Mouse (Mus musculus) layer of hippocampus, adult 9-10 months (tissue): ENCODE results near the gene Mgll.

Source experiments
- DNase-seq: peaks from one replicate; pipeline ENCODE4 v3.0.0; 2022; ENCODE audit warnings: low spot score

Gene Mgll

DNA sequence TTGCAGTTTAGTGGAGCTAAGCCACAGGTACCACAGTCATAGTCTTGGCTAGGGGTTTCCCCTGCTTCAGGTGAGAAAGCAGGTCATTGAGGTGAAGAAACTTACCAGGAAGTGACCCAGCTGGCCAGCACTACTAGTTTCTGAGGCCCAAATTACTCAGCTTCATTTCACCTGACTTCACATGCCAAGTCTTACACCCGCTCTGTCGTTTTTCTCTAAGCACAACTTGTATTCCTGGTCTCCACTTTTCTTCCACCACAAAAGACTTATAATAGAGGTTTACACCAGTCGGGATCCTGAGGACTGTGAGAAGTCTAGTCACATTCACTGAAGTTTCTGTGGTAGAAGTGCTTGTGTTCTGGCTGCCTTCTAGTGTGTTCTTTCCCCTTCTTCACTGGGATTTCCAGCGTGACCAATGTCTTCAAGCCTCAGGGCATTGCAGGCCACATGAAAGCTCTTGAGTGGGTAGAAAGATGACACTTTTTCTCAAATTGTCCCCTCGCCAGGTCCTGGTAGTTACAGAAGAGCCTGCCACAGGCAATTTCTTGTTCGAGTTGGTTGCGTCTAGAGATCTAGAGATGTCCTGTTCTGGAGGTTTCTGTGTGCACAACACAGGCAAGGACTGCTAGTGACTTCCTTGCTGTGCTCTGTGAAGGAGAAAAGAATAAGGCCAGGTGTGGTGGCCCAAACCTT lies 6.0 kb upstream of the Mgll start:
- no peak for DNase-seq

DNA sequence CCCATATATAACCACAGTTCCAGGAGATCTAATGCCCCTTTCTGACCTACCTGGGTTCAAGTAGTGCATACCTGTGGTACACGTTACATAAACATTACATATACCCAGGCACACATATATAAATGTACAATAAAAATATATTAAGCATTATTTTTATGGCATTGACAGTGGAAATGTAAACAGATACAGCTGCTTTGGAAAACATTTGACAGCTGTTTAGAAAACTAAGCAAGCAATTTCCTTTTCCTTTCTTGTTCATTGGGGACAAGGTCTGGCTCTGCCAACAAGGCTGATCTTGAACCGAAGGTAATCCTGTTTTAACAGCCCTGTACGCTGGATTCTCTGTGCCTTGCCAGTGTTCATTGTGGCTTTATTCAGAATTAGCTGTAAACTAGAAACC lies 3.2 kb upstream of the Mgll start:
- no peak for DNase-seq

DNA sequence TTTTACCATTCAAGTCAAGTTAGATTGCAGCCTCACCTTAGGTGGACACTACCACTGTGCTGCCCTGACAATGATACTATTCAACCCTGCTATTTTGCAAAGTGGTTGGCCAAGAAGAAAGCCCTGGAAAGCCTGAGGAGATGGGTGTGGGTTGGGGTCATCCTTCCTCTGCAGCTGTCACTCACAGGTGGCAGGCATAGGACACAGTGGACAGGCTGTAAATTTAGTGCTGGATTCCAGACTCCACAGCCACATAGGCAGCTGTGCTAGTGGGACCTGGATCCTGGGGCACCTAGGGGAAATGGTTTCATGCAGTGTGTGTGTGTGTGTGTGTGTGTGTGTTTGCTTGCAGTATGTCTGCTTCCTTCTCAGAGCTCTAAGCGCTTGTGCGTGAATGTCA lies 1.3 kb upstream of the Mgll start:
- DNase-seq: no peak

DNA sequence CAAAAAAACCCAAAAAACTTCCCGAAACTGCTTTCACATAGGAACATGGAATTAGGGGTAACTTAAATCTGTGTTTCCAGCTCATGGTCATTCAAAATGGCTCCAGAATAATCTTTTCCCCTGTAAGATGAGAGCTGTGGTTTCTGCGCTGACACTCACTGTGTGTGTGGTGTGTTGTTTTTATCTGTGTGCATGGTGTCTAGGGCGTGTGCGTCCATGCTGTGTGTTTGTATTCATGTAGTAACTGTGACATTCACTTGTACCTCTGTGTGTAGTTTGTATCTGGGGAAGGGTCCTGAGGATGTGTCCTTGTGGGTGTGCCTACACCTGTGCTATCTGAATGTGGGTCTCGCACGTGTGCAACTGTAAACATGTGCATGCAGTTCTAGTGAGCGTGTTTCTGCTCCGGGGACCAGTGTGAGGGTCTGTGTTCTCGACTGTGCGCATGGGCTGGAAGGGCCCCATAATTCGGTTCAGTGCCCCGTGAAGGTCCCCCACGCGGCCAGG lies 353 bp upstream of the Mgll start:
- DNase-seq: no peak

DNA sequence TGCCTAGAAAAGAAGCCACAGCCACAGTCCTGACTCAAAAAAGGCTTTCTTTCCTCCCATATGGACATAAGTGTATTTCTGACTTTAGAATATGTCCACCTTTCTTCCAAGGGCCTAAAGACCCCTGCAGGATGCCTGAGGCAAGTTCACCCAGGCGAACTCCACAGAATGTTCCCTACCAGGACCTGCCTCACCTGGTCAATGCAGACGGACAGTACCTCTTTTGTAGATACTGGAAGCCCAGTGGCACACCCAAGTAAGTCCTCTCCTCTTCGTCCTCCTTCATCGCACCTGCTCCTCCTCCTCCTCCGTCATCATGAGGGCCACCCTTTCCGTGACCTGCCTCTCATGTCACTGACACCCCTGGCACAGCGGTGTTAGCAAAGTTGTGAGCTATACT lies 1.4 kb downstream of the Mgll start:
- no peak for DNase-seq

DNA sequence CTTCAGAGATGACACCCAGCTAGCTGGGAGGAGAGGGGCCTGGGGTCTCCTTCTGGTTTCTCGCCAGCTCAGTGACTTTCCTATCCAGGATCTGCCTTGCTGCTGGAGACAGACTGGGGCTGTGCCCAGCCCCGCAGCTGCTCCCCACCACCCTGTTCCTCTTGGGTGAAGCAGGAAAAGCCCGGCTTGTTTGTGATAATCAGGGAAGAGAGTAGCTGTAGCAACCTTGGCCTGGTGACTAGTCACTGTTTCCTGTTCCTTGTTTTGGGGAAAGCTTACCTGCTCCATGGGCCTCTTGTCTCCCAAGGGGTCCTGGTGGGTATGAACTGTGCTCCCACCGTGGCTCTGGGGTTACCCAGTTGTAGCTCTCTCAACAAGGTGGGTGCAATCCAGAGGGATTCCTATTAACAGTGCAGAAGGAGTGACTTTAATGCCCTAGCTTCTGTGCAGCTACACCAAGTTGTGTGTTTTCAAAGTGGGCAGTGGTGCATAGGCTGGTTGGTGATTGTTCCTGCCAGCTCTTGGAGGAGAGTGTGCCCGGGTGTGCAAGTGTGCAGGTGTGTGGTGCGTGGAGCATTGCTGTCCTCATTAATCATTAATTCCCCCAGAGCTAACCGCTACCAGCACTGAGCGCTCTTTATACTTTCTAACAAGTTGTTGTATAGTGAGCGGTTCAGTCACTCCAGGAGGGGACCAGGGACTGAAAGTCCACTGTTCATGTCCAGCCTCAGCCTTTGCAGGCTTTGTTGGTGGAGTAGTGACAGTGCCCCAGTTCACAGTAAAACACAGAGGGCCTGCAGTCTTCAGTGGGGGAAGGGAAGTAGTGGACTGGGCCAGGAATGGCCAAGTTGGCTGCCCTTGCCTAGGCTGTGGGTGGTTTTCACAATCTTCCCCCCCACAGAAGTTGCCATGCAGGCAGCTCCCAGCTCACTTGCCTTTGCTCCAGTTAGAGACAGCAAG lies 2.3 kb downstream of the Mgll start:
- DNase-seq: peak; percentile 30

DNA sequence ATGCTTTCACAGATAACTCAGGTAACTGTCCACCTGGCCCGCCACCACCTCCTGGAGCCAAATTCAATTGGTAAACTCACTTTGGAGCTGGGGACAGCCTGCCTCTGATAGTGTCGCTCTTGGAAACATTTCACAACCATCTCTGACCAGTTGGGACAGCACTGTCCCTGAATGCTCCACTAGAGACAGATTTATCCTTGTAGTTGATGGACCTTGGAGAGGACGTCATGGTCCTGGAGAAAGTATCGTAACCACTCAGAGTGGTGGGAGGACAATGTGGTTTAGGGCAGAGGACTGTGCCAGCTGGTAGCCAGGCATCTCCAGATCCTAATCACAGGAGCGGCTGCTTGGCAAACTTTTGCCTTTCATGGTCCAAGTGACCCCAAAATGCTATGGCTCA lies 3.3 kb downstream of the Mgll start:
- no peak for DNase-seq

DNA sequence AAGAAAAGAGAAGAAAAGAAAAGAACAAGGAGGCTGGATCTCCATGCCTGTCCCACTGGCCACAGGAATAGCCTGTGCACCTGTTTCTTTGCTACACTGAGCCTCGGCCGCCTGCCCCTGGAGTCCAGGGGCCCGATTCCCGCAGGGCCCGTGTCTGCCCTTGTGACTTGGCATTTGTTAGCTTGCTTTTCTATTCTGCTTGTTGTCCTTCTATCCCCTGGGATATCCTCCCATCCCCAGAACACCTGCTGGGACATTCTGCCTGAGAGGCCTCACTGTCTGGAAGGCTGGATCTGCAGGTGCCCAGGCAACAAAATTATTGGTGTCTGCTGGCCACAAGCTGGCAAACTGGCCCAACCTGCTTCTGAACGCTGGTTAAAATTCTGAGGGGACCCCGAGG lies 3.8 kb downstream of the Mgll start:
- no peak for DNase-seq

DNA sequence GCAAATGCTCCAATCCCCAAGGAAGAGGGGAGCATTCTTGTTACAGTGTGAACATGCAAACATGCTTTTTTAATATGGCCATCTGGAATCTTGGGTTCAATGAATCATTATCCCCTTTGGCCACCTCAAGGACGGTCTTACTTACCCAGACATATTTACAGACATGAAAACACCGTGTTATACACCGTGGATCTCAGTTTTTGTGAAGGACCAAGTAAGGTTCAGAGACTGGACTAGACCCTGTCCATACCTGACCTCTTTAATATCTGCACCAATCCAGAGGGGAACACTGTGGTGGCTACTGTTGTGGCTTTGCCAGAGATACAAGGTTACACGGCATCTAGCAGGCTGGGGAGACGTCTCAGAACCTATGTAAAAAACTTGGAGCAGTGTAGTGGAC lies 4.3 kb downstream of the Mgll start:
- DNase-seq: no peak

DNA sequence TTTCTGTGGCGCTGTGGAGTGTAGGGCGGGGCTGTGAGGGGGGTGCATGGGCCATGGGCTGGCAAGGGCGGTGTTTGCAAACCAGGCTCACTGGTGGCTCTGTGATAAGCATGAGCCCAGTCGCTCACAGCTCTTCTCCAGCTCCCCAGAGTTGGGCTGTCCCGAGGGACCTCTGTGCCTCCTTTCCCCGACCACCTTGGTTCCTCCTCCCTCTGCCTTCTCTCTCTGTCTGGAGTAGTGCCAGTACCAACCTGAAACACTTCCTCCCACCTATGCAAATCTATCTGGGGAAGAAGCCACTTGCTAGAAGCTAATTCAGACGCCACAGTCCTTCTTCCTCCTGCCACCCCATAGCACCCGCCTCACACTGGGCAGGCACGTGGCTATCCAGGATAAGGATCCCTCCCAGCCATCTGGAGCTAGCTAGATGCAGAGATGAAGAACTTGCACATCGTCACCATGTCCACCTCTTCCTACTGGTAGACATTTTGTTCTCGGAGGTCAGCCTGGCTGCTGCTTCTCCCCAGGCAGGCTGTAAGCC lies 7.1 kb downstream of the Mgll start:
- no peak for DNase-seq

DNA sequence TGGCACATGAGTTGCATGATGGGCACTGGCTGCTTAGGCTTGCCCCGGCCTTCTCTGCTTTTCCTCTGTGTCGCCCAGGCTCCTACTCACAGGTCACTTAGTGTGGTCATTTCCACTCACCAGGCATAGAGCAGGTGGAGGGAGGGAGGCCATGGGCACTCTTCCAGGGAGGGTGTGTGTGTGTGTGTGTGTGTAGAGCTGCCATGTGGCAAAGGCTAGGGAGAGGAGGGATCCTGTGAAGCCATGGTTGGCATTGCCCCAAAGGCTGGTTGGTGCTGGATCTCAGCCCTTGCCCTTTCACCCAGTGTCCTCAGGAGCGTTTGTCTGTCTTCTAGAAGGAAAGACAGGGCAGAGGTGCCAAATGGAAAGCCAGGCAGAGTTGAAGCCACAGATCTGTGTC lies 7.8 kb downstream of the Mgll start:
- no peak for DNase-seq

DNA sequence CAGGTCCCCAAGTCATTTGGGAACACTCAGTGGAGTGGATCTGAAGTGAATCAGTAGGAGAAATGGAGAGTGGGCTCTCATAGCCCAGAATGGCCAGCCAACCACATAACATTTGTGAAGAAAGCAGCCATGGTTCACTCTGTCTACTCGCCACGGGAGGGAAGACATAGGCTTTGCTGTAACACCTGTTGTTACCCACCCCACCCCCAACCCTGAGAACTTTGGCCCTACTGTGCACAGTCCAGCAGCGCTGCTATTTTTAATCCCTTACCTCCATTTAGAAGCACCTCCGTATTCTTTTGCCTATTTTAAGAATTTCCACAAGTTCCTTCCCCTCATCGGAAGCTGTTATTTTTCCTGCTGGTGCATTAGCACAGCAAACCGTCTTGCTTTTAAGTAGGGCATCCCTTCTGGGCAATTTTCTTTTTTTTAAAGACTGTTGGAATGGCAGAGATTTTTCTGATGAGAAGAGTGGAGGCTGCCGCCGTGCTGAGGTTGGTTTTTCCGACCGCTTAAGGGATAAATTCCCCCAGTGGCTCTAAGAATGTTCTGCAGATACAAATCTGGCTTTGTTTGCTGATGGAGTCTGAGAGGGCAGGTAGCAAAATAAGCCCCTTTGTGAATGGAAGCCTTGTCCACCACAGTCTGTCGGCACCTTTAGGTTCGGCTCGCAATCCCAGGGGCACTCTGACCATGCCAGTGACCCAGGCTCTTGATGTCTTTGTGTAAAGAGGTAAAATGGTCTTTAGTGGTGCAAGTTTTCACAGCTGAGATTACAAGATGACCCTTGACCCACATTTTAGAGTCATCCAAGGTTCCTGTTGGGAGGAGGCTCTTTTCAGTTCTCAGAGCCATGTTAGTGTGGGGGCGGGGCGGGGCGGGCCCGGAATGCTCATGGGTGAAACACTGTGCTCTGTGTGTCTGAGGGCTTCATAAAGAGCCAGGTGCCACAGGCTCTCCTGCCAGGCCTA lies 8.7 kb downstream of the Mgll start:
- no peak for DNase-seq

DNA sequence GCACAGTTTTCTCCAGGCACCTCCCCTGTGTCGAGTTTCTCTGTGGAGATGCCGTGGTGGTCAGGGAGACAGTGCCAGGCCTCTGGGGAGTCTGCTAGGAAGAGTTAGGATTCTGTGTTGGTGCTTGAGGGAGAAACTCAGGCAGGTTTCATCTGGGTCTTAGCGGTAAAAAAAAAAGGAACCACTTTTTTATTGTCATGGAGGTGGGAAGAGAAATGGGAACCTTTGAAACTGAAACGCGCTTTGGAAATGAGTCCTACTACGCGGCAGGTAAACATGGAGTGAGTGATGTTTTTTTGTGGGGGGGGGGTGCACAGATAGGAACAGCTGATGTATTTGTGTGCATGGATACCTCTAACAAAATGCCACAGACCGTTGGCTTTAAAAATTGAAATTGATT lies 12.1 kb downstream of the Mgll start:
- no peak for DNase-seq

DNA sequence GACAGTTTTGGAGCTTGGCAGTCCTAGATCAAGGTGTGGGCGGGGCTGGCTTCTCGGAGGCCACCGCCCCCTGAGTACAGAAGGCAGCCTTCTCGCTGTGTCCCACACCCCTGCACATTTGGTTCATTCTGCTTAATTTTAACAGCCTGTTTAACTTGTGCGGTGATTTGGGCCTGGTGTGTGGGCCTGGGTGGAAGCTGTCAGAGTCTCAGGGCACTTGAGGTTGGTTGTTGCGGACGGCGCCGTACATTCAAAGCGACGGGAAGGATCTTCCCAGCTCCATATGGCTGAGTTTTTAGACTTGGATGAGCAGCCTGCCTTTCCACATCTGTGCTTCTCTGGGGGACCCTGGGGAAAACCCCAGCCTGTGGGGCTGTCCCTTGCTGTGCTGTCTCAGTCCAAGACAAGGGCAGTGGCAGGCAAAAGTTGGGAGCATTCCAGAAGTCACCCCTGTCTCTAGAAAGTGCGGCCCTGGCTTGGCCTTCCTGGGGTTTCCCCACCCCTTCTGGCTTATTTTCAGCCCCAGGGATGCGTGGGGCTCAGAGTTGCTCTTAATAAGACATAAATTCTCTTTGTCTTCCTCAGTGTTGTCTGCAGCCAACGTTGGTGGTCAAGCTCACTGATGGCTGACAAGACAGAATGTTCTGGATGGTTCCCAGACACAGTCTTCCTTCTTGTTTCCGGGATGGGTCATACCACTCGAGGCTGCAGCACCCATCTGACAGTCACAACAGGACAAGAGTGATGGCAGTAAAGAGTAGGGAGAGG lies 12.7 kb downstream of the Mgll start:
- DNase-seq: peak; percentile 55

DNA sequence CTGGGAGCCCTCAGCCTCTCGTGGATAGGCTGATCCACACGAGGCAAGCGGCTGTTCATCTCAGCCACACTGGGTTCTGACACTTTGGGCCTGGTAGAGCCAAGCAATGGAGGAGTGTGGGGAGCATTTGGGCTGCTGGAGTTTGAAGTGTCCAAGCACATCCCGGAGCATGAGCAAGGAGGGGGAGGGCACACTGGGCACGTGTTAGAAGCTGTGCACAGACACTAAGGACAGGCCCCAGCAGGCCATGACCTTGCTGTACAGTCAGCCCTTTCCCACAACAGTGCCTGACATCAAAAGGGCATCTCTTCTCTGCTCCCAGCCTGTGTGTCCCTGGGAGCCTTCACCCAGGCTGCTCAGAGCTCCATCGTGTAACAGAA lies 13.3 kb downstream of the Mgll start:
- no peak for DNase-seq

DNA sequence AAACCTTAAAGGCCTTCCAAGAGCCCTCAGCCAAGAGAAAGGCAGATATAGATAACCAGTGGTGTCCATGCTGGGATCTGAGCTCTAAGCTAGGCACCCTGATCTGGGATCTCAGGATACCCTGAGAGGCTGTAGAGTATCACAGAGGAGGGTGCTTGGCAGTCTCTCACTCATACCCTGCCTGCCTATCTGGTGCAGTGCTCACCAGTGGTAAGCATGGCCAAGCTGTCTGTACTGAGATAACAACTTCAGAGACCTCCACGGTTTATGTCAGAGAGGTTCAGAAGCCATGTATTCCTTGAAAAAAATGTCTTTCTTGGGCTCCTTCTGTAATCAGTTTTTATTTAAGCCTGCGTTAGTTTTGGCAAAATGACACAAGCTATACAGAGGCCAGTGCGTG lies 16.8 kb downstream of the Mgll start:
- no peak for DNase-seq

DNA sequence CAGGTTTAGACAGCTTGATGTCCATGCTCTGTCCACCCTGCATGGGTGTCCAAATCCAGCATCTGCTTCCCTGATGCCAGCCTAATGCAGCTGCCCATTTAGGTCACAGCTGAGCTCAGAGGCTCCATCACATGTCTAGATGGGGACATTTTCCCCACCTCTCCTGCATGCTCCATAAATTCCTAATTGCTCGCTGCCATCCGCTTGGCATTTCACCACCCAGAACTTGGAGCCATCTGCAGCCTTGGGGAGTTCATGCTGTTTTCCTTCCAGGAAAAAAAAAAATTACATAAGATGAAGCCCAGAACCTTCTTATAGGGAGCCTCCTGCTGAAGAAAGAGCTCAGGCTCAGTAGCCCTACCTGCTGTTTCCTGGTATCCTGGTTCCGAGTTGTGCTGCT lies 17.6 kb downstream of the Mgll start:
- DNase-seq: no peak

DNA sequence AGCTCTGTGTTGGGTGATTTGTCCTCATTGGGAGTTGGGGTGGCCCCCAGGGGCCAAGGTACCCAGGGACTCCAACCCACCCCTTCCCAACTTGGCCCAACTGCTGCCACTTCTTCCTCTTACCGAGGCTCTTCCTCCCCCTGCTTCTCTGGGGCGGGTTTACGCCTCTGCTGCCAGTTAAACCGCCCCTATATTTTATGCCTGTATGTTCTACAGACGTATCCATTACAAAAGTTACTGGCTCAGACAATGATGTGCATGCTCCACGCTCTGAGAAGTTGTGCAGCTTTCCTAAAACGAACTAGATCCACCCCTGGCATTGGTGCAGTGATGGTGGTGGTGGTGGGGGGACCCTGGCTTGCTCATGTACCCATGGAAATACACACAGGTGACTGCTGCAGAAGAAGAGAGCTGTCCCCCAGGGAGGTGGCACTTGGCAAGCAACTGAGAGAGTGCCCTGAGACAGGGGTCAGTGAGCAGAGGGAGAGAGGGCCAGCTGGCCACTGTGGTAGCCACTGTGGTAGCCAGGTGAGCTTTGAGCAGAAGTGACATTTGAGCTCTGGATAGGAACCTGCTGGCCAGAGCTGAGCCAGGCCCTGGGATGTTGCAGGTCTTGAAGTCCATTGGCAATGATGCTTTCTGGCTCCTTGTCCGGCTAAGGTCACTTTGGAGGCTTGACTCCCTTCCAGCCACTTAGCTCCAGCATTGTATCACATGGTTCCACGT lies 18.2 kb downstream of the Mgll start:
- DNase-seq: no peak

DNA sequence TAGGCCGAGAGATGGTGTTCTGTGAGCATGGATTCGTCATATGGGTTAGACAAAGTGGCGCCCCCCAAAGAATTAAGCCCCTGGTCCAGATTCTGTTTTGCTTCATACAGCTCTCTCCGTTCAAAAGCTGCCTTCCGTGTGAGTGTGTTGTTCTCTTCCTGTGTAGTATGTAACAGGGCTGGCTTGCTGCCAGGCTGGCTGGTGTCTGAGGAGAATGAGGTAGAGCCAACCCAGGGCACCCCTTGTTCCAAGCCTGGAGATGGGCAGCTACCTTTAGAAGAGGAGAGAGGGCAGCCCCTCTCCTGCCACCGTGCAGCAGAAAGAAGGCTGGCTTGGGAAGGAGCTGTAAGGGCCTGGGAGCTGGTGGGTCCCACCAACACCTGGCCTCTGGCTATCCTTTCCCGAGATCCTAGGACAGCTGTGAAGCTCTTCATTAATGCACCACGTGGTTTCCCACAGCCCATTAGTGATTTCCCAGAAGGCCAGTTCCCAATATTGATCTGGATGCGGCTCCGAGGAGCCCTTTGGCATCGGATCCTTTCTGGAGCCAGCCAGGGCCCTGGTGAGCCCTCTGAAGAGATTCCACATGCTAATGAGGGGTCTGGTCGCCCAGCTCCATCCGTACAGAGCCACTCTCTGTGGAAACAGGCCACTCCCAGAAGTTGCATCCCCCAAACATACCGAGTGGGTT lies 19.5 kb downstream of the Mgll start:
- DNase-seq: no peak

DNA sequence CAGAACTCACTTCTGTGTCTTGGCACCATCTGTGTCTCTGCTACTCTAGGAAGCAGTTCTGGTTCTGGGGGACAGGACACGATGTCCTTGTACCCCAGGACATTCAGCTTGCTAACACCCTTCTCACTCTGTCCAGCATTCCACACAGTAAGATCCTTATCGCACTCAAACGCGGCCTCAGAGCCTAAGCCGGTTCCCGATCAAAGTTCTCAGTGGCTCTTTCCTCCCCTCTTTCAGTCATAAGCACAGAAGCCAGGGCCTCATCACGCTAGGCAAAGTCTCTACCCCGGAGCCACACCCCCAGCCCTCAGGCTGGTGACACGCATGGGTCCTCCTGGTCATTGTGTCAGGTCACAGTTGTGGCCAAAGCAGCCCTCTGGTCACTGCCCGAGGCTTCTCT lies 20.8 kb downstream of the Mgll start:
- no peak for DNase-seq
